In the genomic region with DNA sequence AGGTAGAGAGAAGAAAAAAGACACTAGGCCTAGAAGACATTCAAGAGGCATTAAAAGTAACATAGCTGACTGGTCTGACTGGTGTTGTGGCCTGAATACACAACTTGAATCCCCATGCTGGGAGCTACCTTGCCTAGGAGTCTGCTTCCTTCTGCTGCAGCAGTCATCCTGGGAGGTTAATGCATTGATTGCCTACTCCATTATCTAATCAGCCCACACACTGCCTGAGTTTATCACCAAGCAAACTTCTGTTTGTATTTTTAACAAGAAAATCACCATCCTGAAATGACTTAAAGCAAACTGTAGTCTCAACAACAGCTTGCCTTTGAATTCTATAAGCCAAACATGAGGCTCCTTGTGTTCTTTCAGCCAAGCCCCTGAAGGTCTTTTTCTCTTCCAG, we compare ENCODE assay signal across 28 mouse cellular contexts. TPM values are rescaled to one million over a fixed set of nuclear protein-coding genes. Genes with fewer than 3 reads are reported as not detected.
DNase-seq lines count a peak whose midpoint lies in the region; ATAC-seq and TF ChIP-seq lines count a peak whose summit lies in the region.
"Had no signal": no experiment of that assay in that cellular context is flagged by ENCODE, and none has a peak within 500 bp of the region (broad histone marks: within the 10 kb centered on the region; RNA-seq: fewer than 3 reads in every experiment).

No protein-coding gene starts in this region.

- H3K4me3 ChIP-seq in stomach, embryonic 16.5 days (replicated peaks; ENCODE audit: low read length), result no peak overlapping the region
- no peak overlapping the region for H3K4me3 ChIP-seq in stomach, postnatal 0 days (ENCODE audit: low read depth, low read length)
- H3K4me3 ChIP-seq in hindbrain, embryonic 13.5 days, result no peak overlapping the region
- H3K4me3 ChIP-seq: embryonic facial prominence, embryonic 13.5 days; embryonic facial prominence, embryonic 15.5 days; erythroblast, embryonic 14.5 days; forebrain, embryonic 10.5 days; forebrain, embryonic 12.5 days had no signal

- no peak for DNase-seq in stomach, postnatal 0 days (ENCODE audit: low spot score)
- DNase-seq in c-Kit-positive CD71-positive TER-119-negative erythroid progenitor cells, embryonic 14.5 days (ENCODE audit: low read depth), result peak; percentile 3
- DNase-seq: adrenal gland, adult 8-10 months; adrenal gland, postnatal 14 days; adrenal gland, postnatal 36 days; B cell, adult 2 months; cerebellum, adult 11 months; cerebellum, adult 18-20 months; cerebellum, adult 8-10 months; cerebellum, adult 9-11 months; cerebellum, postnatal 14 days; cerebellum, postnatal 36 days; embryo, embryonic 11 days had no signal

- no peaks in the 10 kb centered on the region for H3K4me1 ChIP-seq in stomach, embryonic 16.5 days (ENCODE audit: control insufficient read depth, insufficient read depth, low read length)
- H3K4me1 ChIP-seq in stomach, postnatal 0 days (replicated peaks; ENCODE audit: control insufficient read depth, insufficient read depth), result no peaks in the 10 kb centered on the region
- no peaks in the 10 kb centered on the region for H3K4me1 ChIP-seq in hindbrain, embryonic 13.5 days (replicated peaks)
- H3K4me1 ChIP-seq: embryonic facial prominence, embryonic 13.5 days; embryonic facial prominence, embryonic 15.5 days; forebrain, embryonic 10.5 days; forebrain, embryonic 12.5 days had no signal

- no peak overlapping the region for H3K9ac ChIP-seq in stomach, embryonic 16.5 days (ENCODE audit: low read length)
- H3K9ac ChIP-seq in stomach, postnatal 0 days (ENCODE audit: low read length), result no peak overlapping the region
- H3K9ac ChIP-seq in hindbrain, embryonic 13.5 days, result no peak overlapping the region
- H3K9ac ChIP-seq: embryonic facial prominence, embryonic 13.5 days; embryonic facial prominence, embryonic 15.5 days; forebrain, embryonic 12.5 days had no signal

- no peak for ATAC-seq in stomach, embryonic 16.5 days (ENCODE audit: insufficient read depth, low FRiP score)
- ATAC-seq in stomach, postnatal 0 days (ENCODE audit: low FRiP score, low TSS enrichment), result no peak
- ATAC-seq in megakaryocyte-erythroid progenitor cell, adult 5-6 weeks (replicated peaks; ENCODE audit: low FRiP score, low TSS enrichment, poor library complexity, severe bottlenecking), result peak; percentile 55; the same call in 1 of the 2 replicates
- no peak for ATAC-seq in hindbrain, embryonic 13.5 days (ENCODE audit: low FRiP score)
- ATAC-seq in frontal cortex, adult (ENCODE audit: low TSS enrichment), result no peak
- ATAC-seq: activated CD4-positive, CD25-positive, alpha-beta regulatory T cell, adult 4 months; CD4-positive, CD25-positive, alpha-beta regulatory T cell, adult 4 months; forebrain, embryonic 14.5 days; forebrain, embryonic 16.5 days; Patski had no signal

- no peaks in the 10 kb centered on the region for H3K36me3 ChIP-seq in stomach, embryonic 16.5 days (ENCODE audit: control insufficient read depth, insufficient read depth, low read length)
- no peaks in the 10 kb centered on the region for H3K36me3 ChIP-seq in stomach, postnatal 0 days (ENCODE audit: control insufficient read depth, insufficient read depth, low read length)
- no peaks in the 10 kb centered on the region for H3K36me3 ChIP-seq in hindbrain, embryonic 13.5 days
- H3K36me3 ChIP-seq: embryonic facial prominence, embryonic 13.5 days; embryonic facial prominence, embryonic 15.5 days; forebrain, embryonic 12.5 days had no signal

- no peak for TF ChIP-seq CTCF in stomach, postnatal 0 days (IDR thresholded peaks at IDR 0.05; ENCODE audit: low read depth)

- H3K4me2 ChIP-seq in stomach, embryonic 16.5 days (ENCODE audit: low read depth, low read length), result no peak overlapping the region
- no peak overlapping the region for H3K4me2 ChIP-seq in stomach, postnatal 0 days (replicated peaks; ENCODE audit: low read depth)
- no peak overlapping the region for H3K4me2 ChIP-seq in hindbrain, embryonic 13.5 days
- H3K4me2 ChIP-seq: embryonic facial prominence, embryonic 13.5 days; embryonic facial prominence, embryonic 15.5 days; forebrain, embryonic 12.5 days had no signal

- H3K27ac ChIP-seq in stomach, embryonic 16.5 days (ENCODE audit: low read length), result peak overlapping the region; percentile 23; the same call in 1 of the 2 replicates
- no peak overlapping the region for H3K27ac ChIP-seq in stomach, postnatal 0 days (replicated peaks)
- no peak overlapping the region for H3K27ac ChIP-seq in hindbrain, embryonic 13.5 days
- H3K27ac ChIP-seq: embryonic facial prominence, embryonic 13.5 days; embryonic facial prominence, embryonic 15.5 days; forebrain, embryonic 10.5 days; forebrain, embryonic 12.5 days had no signal

- H3K9me3 ChIP-seq in stomach, embryonic 16.5 days (replicated peaks; ENCODE audit: control insufficient read depth, low read length), result no peaks in the 10 kb centered on the region
- no peaks in the 10 kb centered on the region for H3K9me3 ChIP-seq in stomach, postnatal 0 days (ENCODE audit: control insufficient read depth, low read length)
- no peaks in the 10 kb centered on the region for H3K9me3 ChIP-seq in hindbrain, embryonic 13.5 days
- H3K9me3 ChIP-seq: embryonic facial prominence, embryonic 13.5 days; embryonic facial prominence, embryonic 15.5 days; forebrain, embryonic 10.5 days; forebrain, embryonic 12.5 days had no signal

- H3K27me3 ChIP-seq in stomach, embryonic 16.5 days (ENCODE audit: control insufficient read depth, insufficient read depth, low read length), result no peaks in the 10 kb centered on the region; the same call in 1 of the 2 replicates
- H3K27me3 ChIP-seq in stomach, postnatal 0 days (ENCODE audit: control insufficient read depth, insufficient read depth, low read length), result no peaks in the 10 kb centered on the region
- H3K27me3 ChIP-seq in hindbrain, embryonic 13.5 days, result no peaks in the 10 kb centered on the region
- H3K27me3 ChIP-seq: CH12.LX; embryonic facial prominence, embryonic 15.5 days had no signal

- TF ChIP-seq EP300 in stomach, postnatal 0 days (optimal IDR thresholded peaks at IDR 0.05), result no peak

RNA-seq across cellular contexts. Expression of a gene that starts 29.6 kb away (rescaled TPM):
- polyA plus RNA-seq in stomach, embryonic 16.5 days (2015; fragmentation: Nextera tagmentation; extraction: Ambion mirVana), result 9.2 and 10.2 TPM in 2 replicates
- 4.0 and 4.2 TPM in 2 replicates for polyA plus RNA-seq in stomach, postnatal 0 days (2015; fragmentation: Nextera tagmentation; extraction: Ambion mirVana)
- total RNA-seq in megakaryocyte-erythroid progenitor cell, adult 5-6 weeks (2014; fragmentation: Nextera tagmentation), result 29.1 and 30.3 TPM in 2 replicates
- total RNA-seq in megakaryocyte-erythroid progenitor cell, adult 5-6 weeks (2017), result 26.6 and 31.8 TPM in 2 replicates
- polyA plus RNA-seq in hindbrain, embryonic 13.5 days (2015; fragmentation: Nextera tagmentation; extraction: Ambion mirVana), result 7.5 and 9.7 TPM in 2 replicates

RNA-seq across cellular contexts. Expression of a gene that starts 38.9 kb away (rescaled TPM):
- polyA plus RNA-seq in stomach, embryonic 16.5 days (2015; fragmentation: Nextera tagmentation; extraction: Ambion mirVana), result 39.0 and 39.6 TPM in 2 replicates
- 19.6 and 21.9 TPM in 2 replicates for polyA plus RNA-seq in stomach, postnatal 0 days (2015; fragmentation: Nextera tagmentation; extraction: Ambion mirVana)
- total RNA-seq in megakaryocyte-erythroid progenitor cell, adult 5-6 weeks (2014; fragmentation: Nextera tagmentation), result not detected in 2 replicates
- 0.57 TPM in 1 of 2 replicates, not detected in the other for total RNA-seq in megakaryocyte-erythroid progenitor cell, adult 5-6 weeks (2017)
- 264 and 282 TPM in 2 replicates for polyA plus RNA-seq in hindbrain, embryonic 13.5 days (2015; fragmentation: Nextera tagmentation; extraction: Ambion mirVana)
